Mouse (Mus musculus): ENCODE measurements around the gene Rasa1. TPM values are rescaled to one million over a fixed set of nuclear protein-coding genes. Genes with fewer than 3 reads are reported as not detected.
A peak's percentile ranks its signal among the peaks of the same experiment; 100 is the strongest.

Rasa1 gene
- polyA plus RNA-seq, 1 experiment from 2014 or later: 65.0 TPM

- DNase-seq (no peak), ATAC-seq (ENCODE audit: insufficient read depth) (no peak)
- H3K9me3 ChIP-seq (ENCODE audit: low read depth, low read length): no peaks in the 10 kb centered on the region
- no peak overlapping the region for H3K9ac ChIP-seq
- H3K4me3 ChIP-seq (ENCODE audit: low read depth, low read length): no peak overlapping the region
- peaks cover 36% of the 10 kb centered on the region for H3K36me3 ChIP-seq (ENCODE audit: insufficient read depth)
- no peaks in the 10 kb centered on the region for H3K4me1 ChIP-seq (ENCODE audit: insufficient read depth)
- no peak for TF ChIP-seq CTCF (IDR thresholded peaks at IDR 0.05; ENCODE audit: low read depth)
- no peaks in the 10 kb centered on the region for H3K27me3 ChIP-seq (ENCODE audit: insufficient read depth, low read length)
- 66% methylated on average over 1 of the region's 1 CpGs for WGBS
- H3K4me2 ChIP-seq: no peak overlapping the region
- no peak overlapping the region for H3K27ac ChIP-seq (ENCODE audit: low read depth)
These were observed 78.6 kb downstream of the Rasa1 start for GRCm38 (mm10) chr13:85210353-85210752.

GRCm38 (mm10) chr13:85208656-85209055 lies 80.3 kb downstream of the Rasa1 start:
- no peaks in the 10 kb centered on the region for H3K27me3 ChIP-seq (ENCODE audit: insufficient read depth, low read length)
- no peaks in the 10 kb centered on the region for H3K9me3 ChIP-seq (ENCODE audit: low read depth, low read length)
- DNase-seq (no peak), ATAC-seq (ENCODE audit: insufficient read depth) (no peak)
- no peak overlapping the region for H3K27ac ChIP-seq (ENCODE audit: low read depth)
- H3K4me3 ChIP-seq (ENCODE audit: low read depth, low read length): no peak overlapping the region
- WGBS: 88% methylated on average over 6 of the region's 6 CpGs
- no peak overlapping the region for H3K9ac ChIP-seq
- H3K36me3 ChIP-seq (ENCODE audit: insufficient read depth): peaks cover 31% of the 10 kb centered on the region
- TF ChIP-seq CTCF (IDR thresholded peaks at IDR 0.05; ENCODE audit: low read depth): no peak
- H3K4me1 ChIP-seq (ENCODE audit: insufficient read depth): no peaks in the 10 kb centered on the region
- H3K4me2 ChIP-seq: no peak overlapping the region

GRCm38 (mm10) chr13:85207493-85207892 lies 81.4 kb downstream of the Rasa1 start:
- H3K4me3 ChIP-seq (ENCODE audit: low read depth, low read length): no peak overlapping the region
- peaks cover 33% of the 10 kb centered on the region for H3K36me3 ChIP-seq (ENCODE audit: insufficient read depth)
- no peak overlapping the region for H3K27ac ChIP-seq (ENCODE audit: low read depth)
- no peaks in the 10 kb centered on the region for H3K27me3 ChIP-seq (ENCODE audit: insufficient read depth, low read length)
- peak; percentile 55 for TF ChIP-seq CTCF (IDR thresholded peaks at IDR 0.05; ENCODE audit: low read depth)
- no peak overlapping the region for H3K9ac ChIP-seq
- DNase-seq (peak; percentile 34), ATAC-seq (ENCODE audit: insufficient read depth) (no peak)
- WGBS: 67% methylated on average over 2 of the region's 2 CpGs
- H3K9me3 ChIP-seq (ENCODE audit: low read depth, low read length): no peaks in the 10 kb centered on the region
- no peak overlapping the region for H3K4me2 ChIP-seq
- H3K4me1 ChIP-seq (ENCODE audit: insufficient read depth): no peaks in the 10 kb centered on the region

GRCm38 (mm10) chr13:85191253-85191652 lies 97.7 kb downstream of the Rasa1 start:
- Histone ChIP-seq H3K4me1 (ENCODE audit: insufficient read depth) (no peaks in the 10 kb centered on the region), H3K4me2 (no peak overlapping the region), H3K36me3 (ENCODE audit: insufficient read depth) (peaks cover 19% of the 10 kb centered on the region), H3K9ac (no peak overlapping the region), H3K27me3 (ENCODE audit: insufficient read depth, low read length) (no peaks in the 10 kb centered on the region), H3K9me3 (ENCODE audit: low read depth, low read length) (no peaks in the 10 kb centered on the region), H3K4me3 (ENCODE audit: low read depth, low read length) (no peak overlapping the region), H3K27ac (ENCODE audit: low read depth) (no peak overlapping the region)
- ATAC-seq (ENCODE audit: insufficient read depth) (no peak), DNase-seq (no peak)
- WGBS: 98% methylated on average over 2 of the region's 2 CpGs
- no peak for TF ChIP-seq CTCF (IDR thresholded peaks at IDR 0.05; ENCODE audit: low read depth)

GRCm38 (mm10) chr13:85189644-85190121 lies 99.2 kb downstream of the Rasa1 start:
- H3K27ac ChIP-seq (ENCODE audit: low read depth): peak overlapping the region; percentile 84
- H3K27me3 ChIP-seq (ENCODE audit: insufficient read depth, low read length): no peaks in the 10 kb centered on the region
- TF ChIP-seq CTCF (IDR thresholded peaks at IDR 0.05; ENCODE audit: low read depth): no peak
- H3K9me3 ChIP-seq (ENCODE audit: low read depth, low read length): no peaks in the 10 kb centered on the region
- peak overlapping the region; percentile 75 for H3K4me2 ChIP-seq
- H3K9ac ChIP-seq: peak overlapping the region; percentile 72
- under 1% methylated on average over 17 of the region's 17 CpGs for WGBS
- no peak for DNase-seq
- H3K36me3 ChIP-seq (ENCODE audit: insufficient read depth): peaks cover 16% of the 10 kb centered on the region
- peak overlapping the region; percentile 80 for H3K4me3 ChIP-seq (ENCODE audit: low read depth, low read length)
- peak; percentile 84 for ATAC-seq (ENCODE audit: insufficient read depth)
- no peaks in the 10 kb centered on the region for H3K4me1 ChIP-seq (ENCODE audit: insufficient read depth)

GRCm38 (mm10) chr13:85188903-85189643 lies 99.9 kb downstream of the Rasa1 start, which contains the start of gene Ccnh:
TSS of gene Ccnh (plus strand) at chr13:85189408.
- DNase-seq: peak; percentile 96
- no peak for TF ChIP-seq CTCF (IDR thresholded peaks at IDR 0.05; ENCODE audit: low read depth)
- H3K9ac ChIP-seq: peak within 1 kb of the TSS; percentile 72
- WGBS: 2% methylated on average over 44 of the region's 44 CpGs
- peak within 1 kb of the TSS; percentile 75 for H3K4me2 ChIP-seq
- no peaks in the 10 kb centered on the region for H3K4me1 ChIP-seq (ENCODE audit: insufficient read depth)
- H3K4me3 ChIP-seq (ENCODE audit: low read depth, low read length): peak within 1 kb of the TSS; percentile 80
- H3K9me3 ChIP-seq (ENCODE audit: low read depth, low read length): no peaks in the 10 kb centered on the region
- H3K27ac ChIP-seq (ENCODE audit: low read depth): peak within 1 kb of the TSS; percentile 84
- ATAC-seq (ENCODE audit: insufficient read depth): peak; percentile 97
- no peaks in the 10 kb centered on the region for H3K27me3 ChIP-seq (ENCODE audit: insufficient read depth, low read length)
- H3K36me3 ChIP-seq (ENCODE audit: insufficient read depth): peaks cover 16% of the 10 kb centered on the region

Other genes starting within 250 kb of the Rasa1 start
- 82.4 and 88.1 TPM in 2 replicates for gene Ccnh, start 99.7 kb downstream of the Rasa1 start, polyA plus RNA-seq (2014; fragmentation: Nextera tagmentation; extraction: Ambion mirVana)

Data from lung, embryonic 14.5 days (tissue).